Mouse (Mus musculus) gonadal fat pad, adult 2 months (tissue): ENCODE results near the gene Clip1. TPM values are rescaled to one million over a fixed set of nuclear protein-coding genes. Genes with fewer than 3 reads are reported as not detected.
"Not testable (repeated sequence)": the region's sequence is repeated elsewhere in the genome, so short reads cannot be mapped to it uniquely, and the experiment has no call there.

ENCODE experiments used
- DNase-seq: peaks from one replicate; pipeline ENCODE4 v3.0.0-alpha.2; 2012; ENCODE audit warnings: low read depth
- polyA plus RNA-seq: library from polyadenylated mRNA; depleted of rRNA; stranded (reverse); fragments of >200 nt; gene quantifications from 2 replicates; pipeline ENCODE4 v1.2.3, GENCODE M21; 2012; rRNA removed

Clip1 gene
- 20.2 and 23.4 TPM in 2 replicates for polyA plus RNA-seq

GRCm38 (mm10) chr5:123684221-123685144 lies at the start of gene Clip1:
TSS of gene Clip1 (minus strand) at chr5:123684618.
- no peak for DNase-seq

DNA sequence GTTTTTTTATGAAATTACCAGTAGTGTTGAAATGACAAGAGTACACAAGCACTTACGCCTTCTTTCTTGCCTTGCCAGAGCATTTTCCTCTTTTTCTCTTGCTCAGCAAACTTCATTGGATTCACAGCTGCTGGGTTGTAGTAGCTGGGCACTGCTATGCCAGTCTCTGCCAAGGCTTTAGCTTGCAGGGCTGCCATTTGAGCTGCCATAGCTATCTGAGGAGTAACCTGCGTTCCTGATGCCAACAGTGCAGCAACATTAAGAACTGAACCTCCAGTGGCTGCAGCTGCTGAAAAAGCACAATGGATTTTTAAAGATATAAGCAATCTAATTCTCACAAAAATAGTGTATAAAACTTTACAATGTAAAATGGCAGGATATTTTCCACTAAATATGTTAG lies 46.6 kb upstream of the Clip1 start:
- no peak for DNase-seq

- not testable (repeated sequence) for DNase-seq
These were observed 39.4 kb upstream of the Clip1 start for GRCm38 (mm10) chr5:123723816-123724215.

DNA sequence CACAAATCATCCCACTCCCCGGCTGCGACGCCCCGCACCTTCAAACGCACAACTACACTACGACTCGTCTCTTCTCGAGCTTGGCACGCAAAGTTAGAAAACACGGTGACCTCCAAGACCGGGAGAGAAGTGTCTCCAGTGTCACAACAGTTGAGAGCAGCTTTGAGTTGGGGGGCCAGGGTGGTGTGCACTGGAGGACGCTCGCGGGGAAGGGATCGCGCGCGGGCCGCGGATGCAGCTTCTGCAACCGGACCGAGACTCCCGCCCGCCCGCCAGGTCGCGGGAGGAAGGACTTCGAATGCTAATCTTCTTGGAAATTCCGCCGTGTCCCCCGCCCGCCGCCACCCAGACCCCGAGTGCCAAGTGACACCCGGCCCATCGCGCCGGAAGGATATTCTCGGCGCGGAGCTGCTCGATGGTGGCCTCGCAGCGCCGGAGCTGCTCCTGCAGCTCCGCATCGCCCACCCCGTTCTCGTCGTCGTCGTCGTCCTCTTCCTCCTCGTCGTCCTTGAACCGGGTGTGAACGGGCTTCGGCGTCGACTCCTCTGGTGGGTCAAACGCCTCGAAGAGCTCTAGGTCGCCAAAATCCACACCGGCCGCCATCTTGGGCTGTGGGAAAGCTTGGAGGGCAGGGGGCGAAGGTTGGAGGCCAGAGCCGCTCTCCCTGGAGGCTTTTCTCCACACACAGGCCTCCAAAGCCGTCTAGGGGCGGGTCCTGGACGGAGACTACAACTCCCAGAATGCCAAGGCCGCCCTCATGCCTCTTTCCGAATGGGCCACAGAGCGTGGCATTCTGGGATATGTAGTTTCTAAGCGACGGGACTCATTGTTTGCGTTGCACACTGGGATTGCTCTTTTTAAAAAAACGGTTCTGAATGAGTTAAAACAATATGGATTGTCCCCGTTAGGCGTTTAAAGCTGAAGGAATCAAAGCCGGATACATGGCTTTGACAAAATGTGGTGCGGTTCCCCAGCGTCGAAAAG lies 36.2 kb upstream of the Clip1 start, which contains the start of gene Zcchc8:
Gene Zcchc8 (minus strand): TSS at position 773 of the 984 bp plus-strand sequence.
- peak; percentile 72 for DNase-seq

DNA sequence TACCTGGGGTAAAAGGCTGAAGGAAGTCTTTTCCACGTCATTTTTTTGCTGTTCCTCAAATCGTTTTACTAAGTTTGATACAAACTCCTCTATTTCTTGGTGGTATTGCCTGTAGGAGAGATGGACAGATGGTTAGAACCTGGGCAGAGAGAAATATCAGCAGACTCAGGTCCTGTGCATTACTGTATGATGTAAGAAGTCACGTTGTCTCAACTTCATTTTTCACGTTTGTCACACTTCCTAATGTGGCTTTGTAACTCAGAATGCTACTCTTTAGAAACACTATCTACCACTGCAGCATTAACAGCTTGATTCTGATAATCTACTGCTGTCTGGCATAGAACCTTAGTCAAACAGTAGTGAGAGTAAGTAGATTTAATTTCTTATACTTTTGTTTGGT lies 30.2 kb upstream of the Clip1 start:
- DNase-seq = no peak

GRCm38 (mm10) chr5:123713782-123714181 lies 29.4 kb upstream of the Clip1 start:
- no peak for DNase-seq

GRCm38 (mm10) chr5:123709571-123709970 lies 25.2 kb upstream of the Clip1 start:
- DNase-seq = no peak

DNA sequence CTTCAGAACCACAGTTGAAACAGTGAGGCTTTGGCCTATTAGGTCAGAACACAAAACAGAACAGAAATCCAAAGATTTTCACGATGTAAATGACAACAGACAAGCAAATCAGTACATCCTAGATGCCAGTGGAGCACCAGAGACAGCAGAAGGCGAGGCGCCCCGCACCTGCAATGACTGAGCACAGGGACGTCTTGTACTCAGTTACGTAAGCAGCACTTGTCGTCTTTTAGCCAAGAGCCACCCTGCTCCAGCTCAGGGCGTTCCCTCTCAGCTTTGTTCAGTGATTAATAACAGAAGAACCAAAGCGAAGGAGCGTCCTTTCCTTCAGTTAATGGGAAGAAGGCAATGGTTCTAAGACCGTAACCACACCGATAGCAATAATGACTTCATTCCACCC lies 24.2 kb upstream of the Clip1 start:
- DNase-seq = no peak

- DNase-seq = no peak
These were observed 16.2 kb upstream of the Clip1 start for GRCm38 (mm10) chr5:123700625-123701024.

GRCm38 (mm10) chr5:123699198-123699597 lies 14.8 kb upstream of the Clip1 start:
- no peak for DNase-seq

- no peak for DNase-seq
These were observed 12.5 kb upstream of the Clip1 start for GRCm38 (mm10) chr5:123696961-123697360.

DNA sequence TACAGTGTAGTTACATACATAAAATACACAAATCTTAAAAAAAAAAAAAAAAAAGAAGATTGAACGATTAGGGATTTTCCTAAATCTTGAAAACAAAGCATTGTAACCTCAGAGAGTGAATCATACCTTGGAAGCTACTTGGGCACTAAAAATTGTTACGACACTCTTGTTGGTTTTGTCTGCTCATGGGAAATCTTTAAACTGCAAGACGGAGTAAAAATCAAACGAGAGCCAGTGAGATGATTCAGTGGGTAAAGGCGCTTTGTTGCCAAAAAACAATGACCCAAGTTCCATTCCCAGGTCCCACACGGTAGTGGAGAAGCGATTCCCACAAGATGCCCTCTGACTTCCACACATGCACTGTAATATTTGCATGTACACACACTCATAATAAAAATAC lies 11.8 kb upstream of the Clip1 start:
- DNase-seq = no peak

GRCm38 (mm10) chr5:123694468-123694867 lies 10.1 kb upstream of the Clip1 start:
- no peak for DNase-seq

DNA sequence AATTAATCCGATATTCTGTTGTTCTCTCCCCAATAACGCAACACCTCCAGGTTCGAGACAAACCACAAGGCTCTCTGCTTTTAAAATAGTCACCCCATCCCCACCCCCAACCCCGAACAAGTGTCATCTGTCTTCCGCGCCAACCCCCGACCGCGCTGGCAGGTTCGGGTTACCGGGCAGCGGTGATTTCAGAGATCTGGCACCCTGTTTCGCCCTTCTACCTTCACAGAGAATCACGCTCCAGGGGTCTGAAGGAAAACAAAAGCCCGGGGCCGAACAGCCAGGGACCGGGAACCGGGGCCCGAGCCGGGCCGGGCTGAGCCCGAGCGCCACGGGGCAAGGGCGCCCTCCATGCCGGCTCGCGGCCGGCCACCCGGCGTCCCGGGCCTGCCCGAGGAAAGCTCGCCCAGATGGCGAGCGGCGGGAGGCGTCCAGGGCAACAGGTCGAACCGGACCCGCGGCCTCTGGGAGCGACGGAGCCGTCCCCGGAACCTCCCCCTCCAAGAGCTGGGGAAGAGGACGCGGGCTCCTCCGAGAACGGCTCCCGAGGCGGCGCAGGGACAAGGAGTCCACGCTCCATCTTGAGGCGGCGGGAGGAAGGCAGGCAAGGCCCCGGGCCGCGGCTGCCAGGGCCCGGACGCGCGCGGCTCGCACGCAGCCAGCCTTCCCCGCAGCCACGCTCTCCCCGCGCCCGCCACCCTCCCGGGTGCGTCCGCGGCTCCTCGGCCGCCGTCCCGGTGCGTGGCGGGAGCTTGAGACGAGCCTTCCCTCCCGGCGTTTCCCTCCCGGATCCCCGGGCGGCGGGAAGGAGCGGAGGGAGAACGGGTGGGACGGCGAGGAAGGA lies 819 bp downstream of the Clip1 start:
- DNase-seq = no peak

DNA sequence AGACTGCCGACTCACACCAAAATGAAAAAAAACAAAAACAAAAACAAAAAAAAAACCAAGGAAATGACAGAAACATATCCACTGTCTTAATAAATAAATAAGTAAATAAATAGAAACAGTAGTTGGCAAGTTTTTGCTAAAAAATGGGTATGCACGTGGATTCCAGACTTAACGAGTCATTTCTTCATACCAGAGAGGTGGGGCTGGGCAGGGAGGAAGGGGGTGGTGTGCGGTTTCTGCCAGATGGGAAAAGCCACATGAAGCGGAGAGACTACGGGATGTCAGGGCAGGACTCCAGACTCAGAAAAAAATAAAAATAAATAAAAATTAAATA lies 1.4 kb downstream of the Clip1 start:
- no peak for DNase-seq

DNA sequence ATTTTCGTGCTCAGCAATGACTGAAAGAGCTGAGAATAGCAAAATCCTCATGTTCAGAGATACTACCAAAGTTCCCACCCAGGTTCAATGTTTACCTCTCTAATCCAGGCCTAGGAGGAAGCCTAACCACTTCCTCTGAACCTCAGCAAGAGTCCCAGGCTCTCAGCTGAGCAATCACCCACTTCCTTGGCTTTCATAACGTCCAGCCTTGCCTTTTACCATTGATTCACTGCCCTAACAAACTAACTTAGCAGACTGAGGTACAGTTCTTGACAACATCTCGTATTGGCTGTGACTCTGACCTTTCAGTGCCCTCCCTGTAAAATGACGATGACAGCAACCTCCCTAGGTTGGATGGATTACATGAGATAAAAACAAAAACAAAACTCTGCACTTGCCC lies 2.0 kb downstream of the Clip1 start:
- no peak for DNase-seq

DNA sequence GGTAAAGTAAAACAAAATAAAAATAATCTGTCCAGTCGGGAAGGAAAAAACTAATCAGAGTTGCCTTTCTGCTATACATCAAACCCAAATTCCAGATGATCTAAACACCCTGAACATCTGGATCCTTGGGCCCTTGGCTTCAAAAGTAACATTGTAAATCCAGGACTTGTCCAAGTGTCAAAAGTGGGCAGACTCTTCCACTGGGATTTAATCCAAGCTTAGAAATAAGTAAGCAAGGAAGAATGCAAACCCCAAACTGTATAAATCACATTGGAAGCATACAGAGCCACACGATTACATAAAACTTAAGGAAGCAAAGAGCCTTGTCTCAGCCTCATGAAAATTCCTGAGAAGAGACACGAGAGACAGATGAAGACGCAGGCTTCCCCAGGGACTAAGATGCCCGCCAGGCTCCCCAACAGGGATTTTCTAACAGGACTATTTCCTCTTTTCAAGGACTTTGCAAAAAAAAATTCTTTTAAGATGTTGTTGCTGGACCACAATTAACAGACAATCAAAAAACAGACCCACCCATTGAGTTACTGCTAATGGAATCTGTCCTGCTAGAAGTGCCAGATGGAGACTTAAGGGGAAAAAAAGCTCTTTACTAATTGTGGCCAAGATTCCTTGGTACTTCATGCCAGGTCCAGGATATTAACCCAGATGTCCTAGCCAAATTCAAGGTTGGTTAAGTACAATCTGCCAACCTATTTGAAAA lies 4.7 kb downstream of the Clip1 start:
- no peak for DNase-seq

DNA sequence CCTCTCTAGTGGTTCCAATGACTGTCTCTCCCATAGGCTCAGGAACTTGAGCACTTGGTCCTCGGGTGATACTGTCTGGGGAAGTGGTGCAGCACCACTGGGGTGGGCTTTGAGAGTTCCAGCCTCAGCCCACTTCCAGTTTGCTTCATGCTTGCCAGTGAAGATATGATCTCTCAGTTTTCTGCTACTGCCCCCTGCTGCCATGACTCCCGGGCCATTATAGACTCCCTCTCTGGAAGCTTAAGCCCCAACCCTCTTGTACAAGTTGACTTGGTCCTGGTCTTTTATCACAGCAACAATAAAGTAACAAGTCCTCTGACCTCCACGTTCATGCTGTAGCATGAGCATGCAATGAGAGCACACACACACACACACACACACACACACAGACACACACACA lies 5.3 kb downstream of the Clip1 start:
- DNase-seq = no peak

DNA sequence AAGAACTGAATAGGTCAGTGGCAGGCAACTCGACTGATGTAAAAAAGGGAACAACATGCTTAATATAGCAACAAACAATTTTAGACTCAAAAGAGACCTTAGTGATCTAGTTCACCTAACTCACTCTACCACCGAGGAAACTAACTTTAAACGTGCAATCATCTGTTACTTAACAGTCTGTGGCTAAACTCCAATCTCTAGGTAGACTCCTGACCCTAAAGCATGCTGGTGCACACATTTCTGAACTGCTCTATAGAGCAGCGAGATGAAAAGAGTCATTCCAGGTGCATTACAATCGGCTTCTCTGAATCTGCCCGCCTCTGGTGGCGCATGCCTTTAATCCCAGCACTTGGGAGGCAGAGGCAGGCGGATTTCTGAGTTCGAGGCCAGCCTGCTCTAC lies 8.7 kb downstream of the Clip1 start:
- DNase-seq = no peak

DNA sequence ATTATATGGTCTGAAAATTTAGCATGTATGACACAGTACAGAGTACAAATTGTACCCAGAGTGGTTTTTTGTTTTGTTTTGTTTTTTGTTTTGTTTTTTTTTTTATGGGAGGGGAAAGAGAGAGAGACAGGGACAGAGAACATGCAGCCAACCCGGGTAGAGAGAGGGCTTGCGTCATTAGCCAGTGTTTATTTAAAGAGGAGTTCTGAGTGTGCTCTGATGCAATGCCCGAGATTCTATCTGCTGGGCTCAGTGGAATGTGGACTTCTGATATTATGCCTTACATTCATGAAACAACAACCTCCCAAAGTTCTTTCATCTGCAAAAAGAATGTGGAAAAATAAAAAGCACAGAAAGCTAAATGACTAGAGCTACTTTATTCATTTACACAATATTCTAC lies 9.2 kb downstream of the Clip1 start:
- no peak for DNase-seq

- no peak for DNase-seq
These were observed 13.0 kb downstream of the Clip1 start for GRCm38 (mm10) chr5:123671473-123671820.
